Mouse (Mus musculus) layer of hippocampus, postnatal 25 days (tissue): ENCODE results near the gene Crabp2. TPM values are rescaled to one million over a fixed set of nuclear protein-coding genes. Genes with fewer than 3 reads are reported as not detected.

Experiments used
- total RNA-seq, 2 experiments: library from RNA; stranded (reverse); gene quantifications; 2 replicates each; pipeline ENCODE4 v1.2.3; 2021

Crabp2 gene
- total RNA-seq, 2 experiments from 2014 or later, result 2.2 to 2.3 TPM

Other genes with a start within 250 kb of the Crabp2 start
- gene Lrrc71, start 200.0 kb upstream of the Crabp2 start, total RNA-seq, result 1 to 10 TPM in 1 of 2 experiments, under 1 TPM in 1; 0.44 to 1.2 TPM
- under 1 TPM in 1 of 2 experiments, not detected in 1; 0.39 TPM for gene Ntrk1, start 153.5 kb upstream of the Crabp2 start, total RNA-seq
- under 1 TPM; 0.09 to 0.10 TPM for gene Insrr, start 151.7 kb upstream of the Crabp2 start, total RNA-seq
- gene Pear1, start 124.4 kb upstream of the Crabp2 start, total RNA-seq, result 10 to 100 TPM; 11.1 TPM
- not detected for gene Sh2d2a, start 101.9 kb upstream of the Crabp2 start, total RNA-seq
- 10 to 100 TPM; 60.5 to 63.5 TPM for gene Prcc, start 63.1 kb upstream of the Crabp2 start, total RNA-seq
- 100 to 1,000 TPM; 134 to 145 TPM for gene Hdgf, start 42.3 kb upstream of the Crabp2 start, total RNA-seq
- 10 to 100 TPM; 52.8 to 54.1 TPM for gene Mrpl24, start 29.2 kb upstream of the Crabp2 start, total RNA-seq
- 10 to 100 TPM; 14.7 to 17.1 TPM for gene Isg20l2, start 18.4 kb upstream of the Crabp2 start, total RNA-seq
- gene Rrnad1, start 17.9 kb upstream of the Crabp2 start, total RNA-seq, result 10 to 100 TPM; 17.9 to 22.5 TPM
- gene Nes, start 22.4 kb downstream of the Crabp2 start, total RNA-seq, result 1 to 10 TPM; 4.6 to 5.5 TPM
- 100 to 1,000 TPM; 329 to 388 TPM for gene Bcan, start 51.6 kb downstream of the Crabp2 start, total RNA-seq
- 10 to 100 TPM in 1 of 2 experiments, 1 to 10 TPM in 1; 7.3 to 12.0 TPM for gene Hapln2, start 78.9 kb downstream of the Crabp2 start, total RNA-seq
- 10 to 100 TPM; 14.9 to 15.7 TPM for gene Gpatch4, start 94.4 kb downstream of the Crabp2 start, total RNA-seq
- 10 to 100 TPM; 80.8 to 84.2 TPM for gene Naxe, start 109.8 kb downstream of the Crabp2 start, total RNA-seq
- gene Ttc24, start 129.6 kb downstream of the Crabp2 start, total RNA-seq, result not detected
- under 1 TPM; 0.42 to 0.52 TPM for gene Iqgap3, start 133.3 kb downstream of the Crabp2 start, total RNA-seq
- 100 to 1,000 TPM; 179 to 212 TPM for gene Mef2d, start 193.7 kb downstream of the Crabp2 start, total RNA-seq